Mouse (Mus musculus) cerebellum, adult 2 months (tissue): ENCODE results near the gene Szt2.

Experiments
- CTCF ChIP-seq: fragments of 200-500 bp; IDR thresholded peaks from 2 replicates; pipeline ENCODE4 v1.5.1; 2011; ENCODE audit warnings: low read depth, mild to moderate bottlenecking, control low read depth, low read length, moderate library complexity, borderline replicate concordance; ENCODE audit not compliant: insufficient read depth
- POLR2A ChIP-seq: fragments of 200-500 bp; IDR thresholded peaks from 2 replicates; pipeline ENCODE4 v1.6.1; 2011; ENCODE audit warnings: low read length, control low read depth, borderline replicate concordance; ENCODE audit not compliant: insufficient read depth

GRCm38 (mm10) chr4:118364641-118365040 is 44.4 kb downstream of the Szt2 start:
- no peak for TF ChIP-seq CTCF
- no peak for TF ChIP-seq POLR2A
